Mouse (Mus musculus): Measurements from ENCODE around the gene Crygs. TPM values are rescaled to one million over a fixed set of nuclear protein-coding genes. Genes with fewer than 3 reads are reported as not detected.

The Crygs gene
- polyA plus RNA-seq (2017; shearing (Covaris generic)) = not detected

GRCm38 (mm10) chr16:22811477-22811876 lies at the start of gene Crygs:
TSS of gene Crygs (minus strand) at chr16:22811577.

GRCm38 (mm10) chr16:22857431-22858113 lies 46.2 kb upstream of the Crygs start, which contains the start of the genes Tbccd1 and Dnajb11:
TSS of gene Tbccd1 (minus strand) at chr16:22857669.
TSS of gene Dnajb11 (plus strand) at chr16:22857845.

Other genes with a start within 250 kb of the Crygs start
- gene Dgkg, start 154.4 kb downstream of the Crygs start, polyA plus RNA-seq (2017; shearing (Covaris generic)) = 2.8 TPM
- gene Tbccd1, start 46.1 kb upstream of the Crygs start, polyA plus RNA-seq (2017; shearing (Covaris generic)) = 10.4 TPM
- 72.5 TPM for gene Dnajb11, start 46.3 kb upstream of the Crygs start, polyA plus RNA-seq (2017; shearing (Covaris generic))
- gene Ahsg, start 79.7 kb upstream of the Crygs start, polyA plus RNA-seq (2017; shearing (Covaris generic)) = not detected
- not detected for gene Fetub, start 106.8 kb upstream of the Crygs start, polyA plus RNA-seq (2017; shearing (Covaris generic))
- not detected for gene Hrg, start 139.5 kb upstream of the Crygs start, polyA plus RNA-seq (2017; shearing (Covaris generic))
- not detected for gene Kng2, start 217.9 kb upstream of the Crygs start, polyA plus RNA-seq (2017; shearing (Covaris generic))
- gene Kng1, start 246.3 kb upstream of the Crygs start, polyA plus RNA-seq (2017; shearing (Covaris generic)) = not detected